Mouse (Mus musculus) cerebellum, adult 11-12 months (tissue): Measurements from ENCODE around the gene Mrpl14.

Source experiments
- DNase-seq: peaks from one replicate; pipeline ENCODE4 v3.0.0; 2022

Gene Mrpl14

DNA sequence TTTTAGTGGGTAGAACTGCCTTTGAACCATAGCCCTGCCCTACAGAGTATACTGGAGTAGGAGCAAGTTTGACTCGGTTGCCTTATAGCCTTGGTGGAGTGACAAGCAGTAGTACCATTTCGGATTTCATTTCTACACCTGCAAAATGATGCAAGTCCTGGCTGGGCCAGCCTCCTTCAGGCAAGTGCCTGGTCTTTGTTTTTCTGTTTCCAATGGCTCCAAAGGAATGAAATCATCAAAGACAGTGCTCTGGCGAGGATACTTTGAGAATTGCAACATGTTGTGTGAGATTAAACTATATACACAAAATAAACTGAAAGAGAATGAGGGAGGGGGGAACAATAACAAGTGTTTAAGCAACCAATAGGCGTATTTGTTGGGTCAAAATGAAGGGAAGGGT lies 3.9 kb downstream of the Mrpl14 start:
- DNase-seq: no peak

DNA sequence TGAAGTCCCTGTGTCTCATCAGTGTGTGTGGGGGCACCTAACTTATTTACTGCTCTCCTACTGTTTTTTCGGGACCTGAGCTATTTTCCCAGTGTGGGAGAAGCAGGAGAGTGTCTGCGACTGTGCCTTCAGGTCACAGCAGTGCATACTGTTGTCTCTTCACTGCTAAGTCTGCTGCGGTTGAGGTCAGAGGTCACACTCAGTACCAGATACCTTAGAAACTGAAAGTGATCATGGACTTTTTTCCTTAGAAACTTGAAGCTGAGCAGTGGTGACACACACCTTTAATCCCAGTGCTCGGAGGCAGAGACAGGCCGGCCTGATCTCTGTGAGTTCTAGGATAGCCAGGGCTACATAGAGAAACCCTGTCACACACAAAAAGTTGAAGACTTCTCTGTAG lies 6.0 kb downstream of the Mrpl14 start:
- no peak for DNase-seq

DNA sequence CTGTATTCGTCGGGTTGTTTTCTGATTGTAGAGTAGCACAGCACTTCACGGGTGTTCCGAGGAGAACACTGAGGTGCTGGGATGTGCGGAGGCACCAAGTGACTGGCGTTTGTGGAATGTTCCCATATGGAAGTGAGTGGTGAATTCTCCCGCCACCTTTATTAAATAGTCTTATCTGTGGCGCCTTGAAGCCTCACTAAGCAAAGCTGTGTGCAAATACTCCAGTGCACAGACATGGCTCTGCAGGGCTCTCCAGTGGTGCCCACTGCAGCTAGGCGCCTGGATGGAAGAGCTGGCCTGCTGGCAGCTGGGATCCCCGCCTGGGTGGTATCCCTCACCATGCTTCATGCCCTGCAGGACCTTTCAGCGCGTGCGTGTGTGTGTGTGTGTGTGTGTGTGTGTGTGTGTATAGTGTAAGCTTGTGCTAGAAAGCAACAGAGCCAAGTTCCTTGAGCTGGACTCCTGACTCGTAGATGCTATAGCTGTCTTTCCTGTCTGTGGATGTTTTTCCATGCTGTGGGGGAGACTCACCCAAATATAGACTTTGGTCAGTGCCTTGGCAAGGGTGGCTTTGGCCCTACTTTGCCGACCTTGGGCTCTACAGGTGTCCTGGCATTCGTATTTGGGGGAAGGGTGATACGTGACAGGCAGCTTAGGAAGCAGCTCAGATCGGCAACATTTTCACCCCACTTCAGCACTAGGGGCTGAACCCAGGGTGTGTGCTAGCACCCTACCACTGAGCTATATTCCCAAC lies 7.9 kb downstream of the Mrpl14 start:
- no peak for DNase-seq

DNA sequence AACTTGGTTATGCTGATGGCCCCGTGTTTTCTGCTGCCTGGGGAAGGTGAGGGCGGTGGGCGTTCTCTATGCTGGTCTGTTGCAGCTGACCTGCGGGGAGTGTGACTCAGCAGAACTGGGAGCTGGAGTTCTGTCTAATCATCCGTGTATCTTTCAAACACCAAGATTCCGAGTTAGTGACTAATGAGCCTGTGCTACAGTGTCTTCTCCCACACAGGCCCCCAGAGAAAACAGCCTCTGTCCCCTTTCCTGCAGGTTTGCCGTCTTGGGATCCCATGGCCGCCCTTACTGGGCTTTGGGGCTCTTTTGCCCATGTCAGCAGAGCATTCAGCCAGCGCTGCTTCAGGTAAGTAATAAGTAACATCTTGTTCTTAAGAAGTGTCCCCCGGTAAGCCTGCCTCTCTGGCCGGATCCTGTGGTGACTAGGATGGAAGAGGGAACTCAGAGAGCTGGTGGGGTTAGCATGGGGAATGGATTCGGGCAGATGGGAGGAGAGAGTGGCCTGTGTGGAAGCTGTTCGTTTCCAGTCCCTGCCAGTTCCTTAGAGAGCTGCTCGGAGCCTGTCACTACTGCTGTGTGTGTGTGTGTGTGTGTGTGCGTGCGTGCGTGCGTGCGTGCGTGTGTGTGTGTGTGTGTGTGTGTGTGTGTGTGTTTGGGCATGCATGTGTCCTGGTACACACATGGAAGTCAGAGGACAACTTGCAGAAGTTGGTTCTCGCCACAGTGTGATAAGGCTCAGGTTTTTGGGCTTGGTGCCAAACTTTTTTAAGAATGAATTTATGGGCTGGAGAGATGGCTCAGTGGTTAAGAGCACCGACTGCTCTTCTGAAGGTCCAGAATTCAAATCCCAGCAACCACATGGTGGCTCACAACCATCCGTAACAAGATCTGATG lies 9.4 kb downstream of the Mrpl14 start:
- DNase-seq: no peak

DNA sequence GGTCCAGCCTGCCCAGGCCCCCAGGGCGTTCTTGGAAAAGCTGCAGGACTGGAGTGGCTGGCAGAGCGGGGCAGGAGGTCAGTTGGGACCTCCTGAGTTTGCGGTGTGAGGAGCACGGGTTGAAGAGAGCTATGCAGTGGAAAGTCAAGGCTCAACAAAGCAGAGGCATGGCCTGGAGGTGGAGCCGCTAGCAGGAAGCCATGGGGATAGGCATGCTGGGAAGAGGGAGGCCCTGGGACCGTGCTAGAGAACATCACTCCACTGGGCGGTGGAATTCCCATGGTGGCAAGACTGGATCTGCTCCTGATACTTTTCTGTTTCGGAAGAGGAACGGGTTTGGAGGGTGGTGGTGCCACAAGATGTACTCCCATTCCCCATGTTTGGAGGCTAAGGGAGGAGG lies 10.9 kb downstream of the Mrpl14 start:
- DNase-seq: no peak

DNA sequence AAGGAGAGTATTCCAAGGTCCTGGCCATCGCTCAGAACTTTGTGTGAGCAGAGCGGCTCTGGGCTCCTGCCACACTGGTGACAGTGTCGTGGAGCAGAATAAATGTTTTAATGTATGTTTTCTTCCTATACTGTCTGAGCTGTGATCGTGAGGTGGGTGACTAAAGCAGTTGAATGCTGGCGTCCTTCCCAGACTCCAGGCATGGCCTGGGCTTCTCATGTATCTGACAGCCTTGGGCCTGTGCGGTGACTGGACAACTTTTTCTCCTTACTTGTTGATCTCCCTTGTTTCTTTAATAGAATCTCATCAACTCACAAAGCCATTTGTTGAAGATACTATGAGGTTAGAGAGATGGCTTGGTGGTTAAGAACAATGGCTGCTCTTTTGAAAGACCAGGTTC lies 12.2 kb downstream of the Mrpl14 start:
- DNase-seq: no peak

DNA sequence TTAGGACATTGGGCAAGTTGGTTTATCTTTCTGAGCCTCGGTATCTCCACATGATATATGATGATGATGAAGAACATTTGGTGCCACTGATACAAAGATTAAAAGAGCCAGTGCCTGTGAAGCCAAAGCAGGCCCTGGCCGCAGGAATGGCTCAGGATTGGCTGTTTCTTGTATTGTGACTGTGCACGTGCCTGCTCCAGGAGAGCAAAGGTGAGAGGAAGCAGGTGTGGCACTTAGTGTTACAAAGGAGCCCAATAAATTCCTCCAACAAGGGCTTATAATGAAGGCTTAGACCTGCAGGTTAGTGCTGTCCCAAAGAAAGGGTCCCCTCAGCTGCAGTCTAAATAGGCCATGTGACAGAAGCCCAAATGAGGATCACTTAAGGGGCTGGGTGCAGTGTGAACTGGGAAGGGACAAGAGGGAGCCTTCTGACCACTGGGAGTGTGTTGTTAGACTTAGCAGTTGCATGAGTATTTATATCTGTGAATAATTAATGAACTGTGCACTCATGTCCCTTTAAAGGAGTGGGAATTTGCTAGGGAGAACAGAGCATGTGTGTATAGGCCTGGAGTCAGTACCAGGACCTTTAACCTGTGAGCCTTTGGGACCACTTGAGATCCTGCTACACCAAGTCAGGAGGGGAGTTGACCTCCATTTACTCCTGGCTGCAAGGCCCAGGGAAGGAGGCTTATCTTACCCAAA lies 13.1 kb downstream of the Mrpl14 start:
- no peak for DNase-seq

DNA sequence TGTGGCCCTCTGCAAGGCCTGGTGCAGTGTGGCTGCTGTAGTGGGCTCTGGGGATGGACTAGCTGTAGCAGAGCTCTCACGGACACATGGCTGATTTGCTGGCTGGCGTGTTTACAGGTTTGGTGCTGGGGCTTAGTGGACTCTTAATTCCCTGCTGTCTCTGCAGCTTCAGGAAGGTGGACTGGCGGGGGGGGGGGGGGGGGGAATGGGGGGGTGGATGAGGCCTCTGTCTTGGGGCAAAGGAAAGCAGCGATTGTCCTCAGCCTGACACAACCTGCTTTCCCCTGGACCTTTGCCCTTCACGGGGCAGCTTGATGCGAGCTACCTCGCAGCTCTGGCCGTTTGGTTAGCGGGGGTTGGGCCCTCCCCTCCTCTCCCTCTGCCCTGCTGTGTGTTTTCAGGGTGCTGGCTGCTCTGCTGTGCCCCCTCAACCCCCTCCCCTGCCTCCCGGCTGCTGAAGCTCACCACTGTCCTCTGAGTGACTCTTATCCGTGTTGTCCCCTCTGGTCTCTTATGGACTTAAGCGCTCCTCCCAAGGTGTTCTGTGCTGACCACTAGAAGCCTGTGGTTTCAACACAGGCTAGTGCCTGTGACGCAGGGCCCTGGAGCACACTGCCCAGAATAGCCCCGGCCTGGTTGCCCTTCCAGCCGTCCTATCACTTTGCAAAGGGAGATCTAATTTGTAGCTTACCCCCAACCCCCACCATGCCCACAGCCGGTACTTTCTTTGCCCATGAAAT lies 14.5 kb downstream of the Mrpl14 start:
- no peak for DNase-seq

DNA sequence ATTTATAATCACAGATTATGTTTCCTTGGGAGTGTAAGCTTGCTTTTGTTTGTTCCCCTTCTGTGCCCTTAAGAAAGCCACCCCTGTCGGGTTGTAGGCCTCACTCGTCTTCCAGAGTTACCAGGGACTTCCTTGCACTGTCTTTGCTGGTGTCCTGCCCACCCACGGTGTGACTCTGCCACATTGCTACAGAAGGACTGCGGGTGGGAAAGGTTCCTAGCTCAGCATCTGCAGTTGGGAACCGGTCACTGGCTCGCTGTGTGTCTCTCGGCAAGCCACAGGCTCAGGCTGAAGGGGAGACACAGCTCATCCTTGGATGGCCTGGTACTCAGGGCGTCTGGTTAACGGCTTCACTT lies 15.1 kb downstream of the Mrpl14 start:
- no peak for DNase-seq

DNA sequence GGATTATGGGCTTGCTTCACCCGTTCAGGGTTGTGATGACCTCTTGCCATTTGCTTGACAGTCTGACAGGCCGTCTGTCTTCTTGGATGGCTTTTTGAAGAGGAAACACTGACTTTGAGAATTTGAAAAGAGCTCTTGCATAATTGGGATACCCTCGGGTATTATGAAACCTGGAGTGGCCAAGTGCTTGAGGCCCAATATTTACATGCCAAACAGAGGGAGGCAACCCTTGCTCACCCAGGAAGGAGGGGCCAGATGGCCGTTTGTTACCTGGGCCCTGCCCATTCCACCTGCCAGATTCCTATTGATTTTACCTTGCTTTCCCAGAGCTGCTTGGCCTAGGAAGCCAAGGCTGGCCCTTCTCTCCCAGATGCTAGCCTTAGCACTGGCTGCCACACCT lies 16.1 kb downstream of the Mrpl14 start:
- no peak for DNase-seq

DNA sequence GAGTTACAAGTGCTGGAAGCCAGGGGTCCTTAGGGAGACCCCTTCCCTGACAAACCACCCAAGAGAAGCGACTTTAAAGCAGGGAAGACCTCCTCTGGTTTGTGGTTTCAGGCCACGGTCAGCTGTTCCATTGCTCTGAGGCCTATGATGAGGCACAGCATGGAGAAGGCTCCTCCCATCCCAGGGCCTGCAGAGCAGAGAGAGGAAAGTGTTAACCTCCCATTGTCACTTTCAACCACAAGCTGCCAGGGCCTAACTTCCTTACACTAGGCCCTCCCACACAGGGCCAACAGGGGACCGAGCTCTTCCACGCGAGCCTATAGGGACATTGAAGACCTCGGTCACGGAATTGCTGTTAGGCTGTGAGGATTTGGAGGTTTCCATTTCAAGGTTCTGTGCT lies 17.1 kb downstream of the Mrpl14 start:
- DNase-seq: no peak

DNA sequence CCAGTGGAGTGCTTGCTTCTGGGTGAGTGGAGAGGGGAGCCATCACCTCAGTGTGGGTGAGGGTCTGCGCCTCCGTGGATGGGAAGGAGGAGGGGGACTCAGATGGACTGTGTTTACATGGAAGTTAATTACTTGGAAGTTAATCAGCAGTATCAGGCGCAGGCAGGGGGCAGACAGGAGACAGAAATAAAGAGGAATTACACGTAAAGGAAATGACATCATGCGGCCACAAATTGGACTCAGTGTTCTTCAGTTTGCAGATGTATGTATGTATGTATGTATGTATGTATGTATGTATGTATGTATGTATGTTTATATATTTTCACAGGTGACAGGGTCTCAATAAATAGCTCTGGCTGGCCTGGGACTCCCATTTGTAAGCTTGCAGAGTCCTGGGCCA lies 20.7 kb downstream of the Mrpl14 start:
- no peak for DNase-seq

DNA sequence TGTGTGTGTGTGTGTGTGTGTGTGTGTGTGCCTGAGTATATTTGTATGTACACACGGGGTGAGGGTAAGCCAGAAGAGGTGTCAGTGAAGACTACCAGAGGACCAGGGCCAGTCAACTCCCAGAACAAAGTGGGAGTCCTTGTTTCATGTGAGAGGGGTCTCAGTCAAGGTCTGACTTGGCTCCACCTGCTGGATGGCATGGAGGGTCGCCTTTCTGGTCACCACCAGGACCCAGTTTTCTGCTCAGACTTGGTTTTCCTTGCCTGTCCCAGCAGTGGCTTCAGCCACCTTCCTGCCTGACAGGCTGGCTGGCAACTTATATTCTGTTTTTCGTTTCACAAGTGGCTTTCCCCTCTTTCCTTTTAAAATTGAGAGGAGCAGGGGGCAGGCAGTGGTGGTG lies 21.3 kb downstream of the Mrpl14 start:
- no peak for DNase-seq

DNA sequence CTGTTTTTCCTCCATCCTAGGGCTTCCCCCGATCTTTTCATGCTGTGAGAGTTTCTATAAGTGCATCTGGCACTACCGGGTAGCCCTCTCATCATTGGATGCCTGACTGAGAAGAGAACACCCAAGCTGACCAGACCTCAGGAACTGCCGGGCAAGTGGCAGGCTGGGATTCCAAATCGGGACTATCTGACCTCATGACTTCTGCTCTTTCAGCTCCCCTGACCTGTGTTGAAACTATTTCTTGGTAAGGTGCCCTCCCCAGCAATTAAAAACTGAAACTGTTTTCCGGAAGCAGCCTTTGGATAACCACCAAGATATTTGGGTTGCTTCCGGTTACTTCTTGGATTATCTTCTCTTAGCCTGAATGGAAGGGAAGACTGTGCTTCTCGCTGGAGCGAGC lies 22.1 kb downstream of the Mrpl14 start:
- no peak for DNase-seq

DNA sequence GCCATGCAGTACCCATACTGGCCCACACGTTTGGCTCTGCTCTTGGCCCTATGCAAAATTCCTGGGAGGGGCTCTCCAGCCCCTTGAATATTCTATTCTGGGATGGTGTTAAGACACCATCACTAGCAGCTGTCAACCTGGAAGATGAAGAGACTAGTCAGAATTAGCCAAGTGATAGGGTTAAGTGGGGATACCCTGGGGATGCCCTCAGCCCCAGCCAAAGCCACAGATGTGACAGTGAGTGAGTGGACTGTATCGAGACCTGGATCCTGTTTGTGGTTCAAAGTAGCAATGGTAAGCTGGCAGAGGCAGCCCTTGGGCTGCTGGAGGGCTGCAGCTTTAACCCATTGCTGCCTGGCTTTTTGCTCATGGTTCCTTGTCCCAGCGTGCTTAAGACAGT lies 23.7 kb downstream of the Mrpl14 start:
- DNase-seq: no peak

DNA sequence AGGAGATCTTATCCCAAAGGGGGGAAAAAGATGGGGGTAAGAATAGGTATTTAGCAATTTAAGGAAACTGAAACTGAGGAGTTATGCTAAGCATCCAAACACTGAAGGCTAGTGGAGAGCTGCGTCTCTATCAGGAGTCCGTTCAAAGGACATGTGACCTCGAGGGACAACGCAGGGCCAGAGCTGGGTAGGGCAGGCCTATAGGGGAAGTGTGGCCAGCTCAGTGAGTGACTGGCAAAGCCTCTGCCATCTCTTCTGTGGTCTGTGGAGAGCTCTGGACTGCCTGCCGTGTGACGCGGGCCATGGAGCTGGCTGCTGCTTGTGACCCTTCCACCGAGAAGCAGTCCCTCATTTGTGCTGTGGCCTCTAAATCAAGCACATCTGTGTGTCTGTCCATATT lies 24.3 kb downstream of the Mrpl14 start:
- no peak for DNase-seq

DNA sequence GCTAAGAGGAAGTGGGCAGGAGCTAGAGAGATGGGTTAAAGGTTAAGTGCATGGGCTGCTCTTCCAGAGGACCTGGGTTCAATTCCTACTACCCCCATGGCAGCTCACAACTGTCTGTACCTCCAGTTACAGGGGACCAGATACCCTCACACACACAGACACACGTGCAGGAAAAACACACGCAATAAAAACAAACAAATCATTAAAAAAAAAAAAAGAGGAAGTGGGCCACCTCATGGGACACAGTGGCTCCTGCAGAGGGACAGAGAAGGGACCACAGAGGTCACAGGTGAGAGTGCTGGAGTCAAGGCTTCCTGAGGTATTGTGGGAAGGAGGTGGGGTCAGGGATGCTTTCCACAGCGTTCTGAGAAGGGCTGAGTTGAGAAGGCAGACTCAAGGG lies 25.4 kb downstream of the Mrpl14 start:
- no peak for DNase-seq

DNA sequence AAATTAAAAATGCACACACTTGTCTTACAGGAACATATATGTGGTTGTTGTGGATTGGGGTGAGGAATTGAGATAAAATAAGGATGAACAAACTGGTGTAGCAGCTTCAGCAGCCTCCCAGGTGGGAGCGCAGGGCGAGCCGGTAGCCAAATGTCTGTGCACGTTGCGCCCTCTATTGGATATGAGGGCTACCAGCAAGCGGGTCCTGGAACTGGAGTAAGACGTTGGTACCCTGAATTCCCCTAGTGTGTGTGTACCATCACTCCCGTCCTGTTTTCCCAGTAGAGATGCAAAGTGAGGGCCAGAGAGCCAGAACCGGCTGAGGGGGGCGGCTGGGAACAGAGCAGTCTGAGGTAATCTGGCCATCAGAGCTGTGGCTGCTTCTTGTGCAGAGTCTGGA lies 32.2 kb downstream of the Mrpl14 start:
- DNase-seq: peak; percentile 61

DNA sequence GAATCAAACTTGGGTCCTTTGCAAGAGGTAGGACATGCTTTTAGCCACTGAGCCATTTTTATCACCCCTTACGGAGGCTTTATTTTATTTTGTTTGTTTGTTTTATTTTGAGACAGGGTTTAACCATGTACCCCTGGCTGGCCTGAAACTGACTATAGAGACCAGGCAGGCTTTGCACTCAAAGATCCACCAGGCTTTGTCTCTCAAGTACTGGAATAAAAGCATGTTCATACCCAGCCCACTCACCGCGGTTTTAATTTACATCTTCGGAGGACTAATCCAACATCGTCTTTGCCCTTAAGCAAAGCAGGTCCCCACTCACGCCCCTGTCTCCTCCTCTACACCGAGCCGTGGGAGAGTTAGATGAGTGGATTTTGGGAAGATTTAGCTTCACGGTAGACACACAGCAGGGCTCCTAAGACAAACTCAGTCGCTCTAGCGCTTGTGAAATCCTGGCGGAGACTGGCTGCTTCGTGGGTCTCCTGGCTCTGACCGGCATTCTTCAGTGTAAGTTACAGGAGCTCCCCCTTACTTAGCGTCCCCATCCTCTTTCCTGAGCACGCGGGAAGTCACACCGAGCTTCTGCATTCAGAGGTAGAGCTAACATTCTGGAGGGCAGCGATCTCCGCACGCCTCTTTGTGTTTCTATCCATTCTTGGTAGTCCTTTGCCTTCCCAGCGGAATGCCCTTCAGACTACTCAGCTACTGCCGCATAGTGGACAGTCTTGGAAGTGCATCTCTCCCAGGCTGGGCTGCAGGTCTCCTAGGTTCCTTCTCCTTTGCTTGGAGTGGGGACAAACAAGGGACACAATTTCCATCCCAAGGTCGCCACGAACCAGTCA lies 37.8 kb downstream of the Mrpl14 start:
- peak; percentile 67 for DNase-seq

DNA sequence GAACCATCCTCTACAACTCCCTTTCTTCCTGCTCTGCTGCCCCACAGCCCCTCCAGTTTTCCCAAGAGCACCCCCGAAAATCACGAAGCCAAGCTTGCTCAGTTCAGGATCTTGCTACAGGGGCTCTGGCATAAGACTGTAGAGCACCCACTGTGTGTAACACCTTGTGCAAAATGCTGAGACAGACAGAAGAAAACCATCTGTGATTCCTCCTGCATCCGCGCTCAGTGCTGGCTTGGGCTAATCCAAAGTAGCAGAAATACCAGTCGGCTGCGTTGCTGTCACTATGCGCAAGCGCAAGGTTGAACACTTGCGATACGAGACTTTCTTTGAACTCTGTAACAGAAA lies 38.4 kb downstream of the Mrpl14 start:
- no peak for DNase-seq

DNA sequence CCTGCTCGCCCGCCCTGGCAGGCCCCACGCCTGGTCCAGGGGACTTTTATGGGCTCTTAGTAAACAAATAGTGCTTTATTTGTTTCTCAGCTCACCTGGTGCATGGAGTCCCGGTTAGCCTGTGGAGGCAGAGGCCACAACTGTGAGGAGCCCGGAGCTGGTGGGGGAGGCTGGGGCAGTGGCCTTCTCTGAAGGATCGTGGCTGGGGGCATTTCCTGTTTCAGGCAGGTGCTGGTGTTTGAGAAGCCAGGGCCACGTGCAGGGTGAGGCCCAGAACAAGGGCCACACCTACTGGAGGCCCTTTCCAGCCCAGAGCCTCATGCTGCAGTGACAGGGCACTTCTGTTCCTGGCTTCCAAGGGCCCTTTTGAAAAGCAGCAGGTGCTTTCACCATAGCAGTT lies 40.1 kb downstream of the Mrpl14 start:
- DNase-seq: no peak

DNA sequence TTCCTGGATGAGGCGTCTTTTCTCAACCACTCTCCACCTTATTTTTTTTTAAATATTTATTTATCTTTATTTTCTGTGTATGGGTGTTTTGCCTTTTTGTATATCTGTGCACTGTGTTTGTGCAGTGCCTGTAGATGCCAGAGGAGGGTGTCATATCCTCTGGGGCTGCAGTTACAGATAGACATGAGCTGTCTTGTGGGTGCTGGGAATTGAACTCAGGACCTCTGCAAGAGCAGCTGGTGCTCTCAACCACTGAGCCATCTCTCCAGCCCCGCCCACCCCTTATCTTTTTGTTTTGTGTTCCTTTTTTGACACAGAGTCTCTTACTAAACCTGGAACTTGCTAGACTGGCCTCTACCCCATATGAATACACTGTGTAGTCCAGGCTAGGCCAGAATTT lies 41.4 kb downstream of the Mrpl14 start:
- no peak for DNase-seq
